Mouse (Mus musculus) urinary bladder, postnatal 14 days (tissue): ENCODE results near the gene Rab23.

Experiments
- DNase-seq: peaks from one replicate; pipeline ENCODE4 v3.0.0; 2021; ENCODE audit warnings: low spot score

Rab23 gene

DNA sequence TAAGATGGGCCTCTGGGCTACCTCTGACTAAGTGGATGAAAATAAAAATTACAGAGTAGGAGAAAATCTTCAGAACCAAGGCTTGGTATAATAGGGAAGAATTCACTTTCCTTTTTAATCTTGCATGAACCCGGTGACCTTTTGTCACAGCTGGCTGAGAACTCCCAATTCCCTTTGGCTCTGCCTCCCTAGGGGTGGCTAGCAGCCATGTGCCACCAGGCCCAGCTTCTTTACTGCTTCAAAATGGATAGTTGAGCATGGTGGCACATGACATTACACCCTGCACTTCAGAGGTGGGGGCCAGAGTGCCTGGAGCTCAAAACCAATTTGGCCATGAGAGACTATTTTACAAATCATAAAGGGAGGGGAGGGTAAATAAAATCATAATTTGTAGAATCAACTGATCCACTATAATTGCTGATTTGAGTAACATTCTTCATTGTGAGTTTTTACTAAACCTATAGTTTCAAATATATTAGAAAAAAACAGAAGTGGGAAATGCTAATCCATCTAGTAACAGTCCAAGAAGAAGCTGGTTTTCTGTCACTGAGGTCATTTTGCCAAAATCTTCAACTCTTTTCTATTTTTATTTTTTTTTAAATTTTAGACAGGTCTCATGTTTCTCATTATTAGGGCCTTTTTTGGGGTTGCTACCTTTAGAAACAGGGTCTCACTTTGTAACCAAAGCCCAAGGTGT is 48.6 kb downstream of the Rab23 start:
- DNase-seq: no peak

GRCm38 (mm10) chr1:33768827-33769226 is 49.1 kb downstream of the Rab23 start:
- no peak for DNase-seq

DNA sequence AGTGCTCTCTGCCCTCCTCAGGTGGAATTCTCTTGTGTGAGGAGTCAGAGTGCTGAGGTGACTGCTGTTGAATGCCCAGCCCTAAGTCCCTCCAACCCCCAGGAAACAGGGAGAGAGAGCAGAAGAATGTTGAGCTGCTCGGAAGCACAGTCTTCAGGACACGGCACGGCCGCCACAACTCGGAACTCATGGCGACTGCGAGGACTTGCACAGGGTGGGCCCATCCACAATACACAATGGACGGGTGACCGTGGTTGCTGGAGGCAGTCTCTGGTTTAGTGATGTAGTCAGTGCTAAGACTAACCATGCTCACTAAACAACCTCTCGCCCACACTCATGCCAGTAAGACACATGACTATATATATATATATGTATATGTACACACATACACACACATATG is 51.9 kb downstream of the Rab23 start:
- DNase-seq: no peak

DNA sequence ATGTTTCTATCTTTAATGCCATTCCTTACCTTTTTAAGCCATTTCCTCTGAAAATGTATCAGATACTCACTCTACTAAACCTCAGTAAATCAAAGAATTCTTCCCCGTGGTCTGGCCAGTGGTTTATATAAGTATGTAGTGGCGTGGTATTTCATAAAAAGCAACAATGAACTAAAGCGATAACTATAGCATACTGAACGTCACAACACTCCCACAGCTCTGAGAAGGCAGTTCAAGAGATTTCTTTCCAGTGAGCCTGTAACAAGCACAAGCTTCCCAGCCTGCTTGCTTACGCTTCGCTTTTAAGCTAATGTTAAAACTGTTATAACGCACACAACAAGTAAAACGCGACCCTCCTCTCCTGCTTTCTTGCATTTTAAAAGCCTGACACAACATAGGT is 52.4 kb downstream of the Rab23 start:
- no peak for DNase-seq

DNA sequence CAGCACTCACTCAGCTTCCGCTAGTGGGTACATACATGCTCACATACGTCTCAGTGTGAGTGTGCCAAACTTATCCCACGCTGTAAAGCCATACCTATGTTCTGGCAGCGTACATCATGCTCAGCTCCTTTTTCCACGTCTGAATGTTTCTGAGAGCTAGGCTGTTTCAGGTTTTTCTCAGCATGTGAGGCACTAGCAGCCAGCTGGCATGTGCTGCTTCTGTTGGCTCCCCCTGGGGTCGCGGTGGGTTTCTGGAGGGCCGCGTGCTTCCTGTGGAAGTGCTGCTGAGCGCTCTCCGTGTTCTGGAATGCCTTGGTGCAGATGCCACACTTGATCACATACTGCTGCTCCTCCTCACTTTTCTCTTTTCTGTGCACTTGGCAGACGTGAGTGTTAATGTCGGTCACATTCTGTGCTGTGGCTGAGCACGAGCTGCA is 56.5 kb downstream of the Rab23 start:
- DNase-seq: no peak

GRCm38 (mm10) chr1:33784561-33784960 is 64.9 kb downstream of the Rab23 start:
- no peak for DNase-seq

DNA sequence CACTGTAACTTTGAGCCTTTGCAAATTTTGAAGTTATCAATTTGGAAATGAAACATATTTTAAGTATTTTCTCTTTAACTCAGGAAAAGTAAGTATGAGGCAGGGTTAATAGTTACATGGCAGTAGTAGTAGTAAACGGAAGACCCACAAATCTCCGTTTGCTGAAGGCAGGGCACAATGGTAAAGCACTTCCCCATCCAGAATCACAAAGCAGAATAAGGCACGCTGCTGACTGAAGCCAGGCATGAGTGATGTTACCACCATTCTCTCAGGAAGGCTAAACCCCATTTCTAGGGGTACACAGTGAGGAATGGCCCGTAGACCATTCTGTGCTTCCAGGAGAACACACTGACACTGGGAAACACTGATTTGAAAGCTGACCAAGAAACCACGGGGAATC is 68.4 kb downstream of the Rab23 start:
- DNase-seq: no peak

- peak; percentile 14 for DNase-seq
Measured at GRCm38 (mm10) chr1:33788493-33788892, 68.8 kb downstream of the Rab23 start.
